Mouse (Mus musculus): ENCODE results near the gene Pla2g2e.

DNA sequence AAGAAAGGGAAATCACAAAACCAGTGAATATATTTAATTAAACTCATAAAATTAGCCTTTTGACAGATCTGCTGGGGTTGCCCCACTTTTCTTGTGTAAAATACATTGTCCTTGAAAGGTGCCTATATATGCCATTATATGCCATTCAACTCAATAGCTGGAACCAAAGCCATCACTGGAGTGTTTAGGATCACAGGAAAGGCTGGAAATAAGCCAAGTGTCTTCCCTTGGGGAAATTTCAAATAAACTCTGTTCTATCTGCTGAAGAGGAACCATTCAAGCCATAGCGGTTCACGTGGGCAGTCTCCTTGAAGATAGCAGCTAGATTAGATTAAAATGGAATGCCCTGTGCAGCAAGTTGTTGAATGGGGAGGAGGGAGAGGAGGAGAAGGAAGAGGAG lies 47.8 kb downstream of the Pla2g2e start:
- no peak for TF ChIP-seq CTCF (IDR thresholded peaks at IDR 0.05; ENCODE audit: low read depth)
- no peak for TF ChIP-seq EP300 (optimal IDR thresholded peaks at IDR 0.05)
